15 mouse cellular contexts compared by ENCODE assay signal in the genomic region with DNA sequence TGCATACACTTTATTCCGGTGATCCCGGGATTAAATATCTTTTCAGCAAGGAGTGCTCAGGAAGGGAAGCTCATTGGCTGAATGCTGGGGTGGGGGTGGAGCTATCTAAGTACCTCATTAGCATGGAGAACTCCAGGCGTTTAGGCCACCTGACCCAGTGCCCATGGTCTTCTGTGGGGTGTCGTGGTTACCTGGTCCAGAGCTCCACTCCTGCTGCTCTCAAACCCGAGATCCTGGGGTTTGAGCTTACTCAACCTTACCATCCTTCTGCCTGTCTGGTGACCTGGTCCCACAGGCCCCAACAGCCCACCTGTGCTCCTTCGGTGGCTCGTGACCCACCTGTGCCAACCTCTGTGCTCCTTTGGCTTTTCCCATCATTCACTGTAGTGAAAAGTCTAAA. TPM values are rescaled to one million over a fixed set of nuclear protein-coding genes. Genes with fewer than 3 reads are reported as not detected.
"Had no signal": no experiment of that assay in that cellular context is flagged by ENCODE, and none has a peak within 500 bp of the region (broad histone marks: within the 10 kb centered on the region; RNA-seq: fewer than 3 reads in every experiment).

No protein-coding gene starts in this region.

- H3K27me3 ChIP-seq: lung, embryonic 15.5 days; midbrain, embryonic 12.5 days; midbrain, embryonic 15.5 days; neural tube, embryonic 12.5 days; stomach, embryonic 15.5 days had no signal

- DNase-seq: liver, postnatal 0 days; lung, adult 2 months; lung, postnatal 14 days; lung, postnatal 36 days; right cerebral cortex, postnatal 14 days; thymus, adult 2 months; thymus, postnatal 25 days; thymus, postnatal 4 days had no signal

- ATAC-seq: liver, postnatal 0 days; lung, postnatal 0 days; midbrain, embryonic 15.5 days had no signal

RNA-seq across cellular contexts. Expression of a gene that starts 38.4 kb away (rescaled TPM):
- total RNA-seq: monocyte, adult 5-6 weeks had no signal
